Mouse (Mus musculus) stomach, postnatal 0 days (tissue): ENCODE measurements around the gene Myh7b.

Experiments
- CTCF ChIP-seq: IDR thresholded peaks from 2 replicates; pipeline ENCODE4 v1.5.1; 2016; ENCODE audit warnings: antibody characterized with exemption, low read depth, mild to moderate bottlenecking, moderate library complexity
- EP300 ChIP-seq: optimal IDR thresholded peaks from 2 replicates; pipeline ENCODE3; 2016; ENCODE audit warnings: antibody characterized with exemption

DNA sequence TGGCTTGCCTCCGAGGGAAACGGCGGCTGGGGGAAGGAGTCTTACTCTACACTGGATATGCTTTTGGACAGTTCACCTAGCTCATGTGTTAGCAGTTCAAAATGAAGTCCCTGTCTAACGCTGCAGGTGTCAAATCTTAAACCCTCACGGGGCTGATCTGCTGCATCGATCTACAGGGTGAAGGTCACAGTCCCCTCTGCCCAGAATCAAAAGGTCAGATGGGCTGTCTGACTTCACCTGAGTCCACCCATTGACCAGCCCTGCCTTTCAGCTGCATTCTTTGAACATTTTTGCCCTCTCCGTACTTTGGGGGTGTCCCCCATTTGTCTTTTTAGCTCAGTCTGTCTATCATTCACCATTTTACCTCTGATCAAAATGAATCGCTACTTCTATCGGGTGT is 25.9 kb upstream of the Myh7b start:
- TF ChIP-seq CTCF (no peak), EP300 (no peak)
